Mouse (Mus musculus) myocyte (in vitro differentiated cells): ENCODE results near the gene Cxcl14. TPM values are rescaled to one million over a fixed set of nuclear protein-coding genes. Genes with fewer than 3 reads are reported as not detected.

Experiments
- H3K27me3 ChIP-seq: one replicate; pipeline ENCODE4 v1.6.1; 2011; ENCODE audit not compliant: control insufficient read depth, insufficient read depth, insufficient read length
- H3K36me3 ChIP-seq: one replicate; pipeline ENCODE4 v1.6.1; 2011; ENCODE audit not compliant: control insufficient read depth, insufficient read depth
- H3K4me2 ChIP-seq: one replicate; pipeline ENCODE4 v1.6.1; 2011; ENCODE audit warnings: low read depth, control low read depth
- H3K4me3 ChIP-seq: one replicate; pipeline ENCODE4 v1.5.1; 2011; ENCODE audit warnings: mild to moderate bottlenecking, control low read depth, moderate library complexity
- H3K79me2 ChIP-seq: one replicate; pipeline ENCODE4 v1.6.1; 2011; ENCODE audit not compliant: control insufficient read depth, insufficient read depth
- H3ac ChIP-seq: one replicate; pipeline ENCODE4 v1.6.1; 2011; ENCODE audit not compliant: control insufficient read depth, insufficient read length
- CEBPB ChIP-seq: IDR thresholded peaks from 2 replicates; pipeline ENCODE4 v1.6.1; 2011; ENCODE audit warnings: mild to moderate bottlenecking, moderate library complexity; ENCODE audit not compliant: poor library complexity, insufficient read depth, severe bottlenecking
- E2F4 ChIP-seq: IDR thresholded peaks from one replicate; pipeline ENCODE4 v1.6.1; 2011; ENCODE audit warnings: mild to moderate bottlenecking, control low read depth, moderate library complexity; ENCODE audit not compliant: insufficient read depth
- MAX ChIP-seq: IDR thresholded peaks from one replicate; pipeline ENCODE4 v1.6.1; 2011; ENCODE audit warnings: low read depth, mild to moderate bottlenecking, control low read depth
- MYOD1 ChIP-seq, 3 experiments: IDR thresholded peaks; one replicate each; pipeline ENCODE4 v1.6.1; 2011; ENCODE audit warnings: control low read depth in 2 of 3, low read depth in 2 of 3, mild to moderate bottlenecking in 2 of 3, moderate library complexity in 1 of 3; ENCODE audit not compliant: insufficient read length in 2 of 3, control insufficient read depth in 1 of 3
- MYOG ChIP-seq, 3 experiments: IDR thresholded peaks; one replicate each; pipeline ENCODE4 v1.6.1; 2011; ENCODE audit warnings: control low read depth in 2 of 3, low read depth in 2 of 3, mild to moderate bottlenecking in 2 of 3; ENCODE audit not compliant: insufficient read length in 2 of 3, control insufficient read depth in 1 of 3, insufficient read depth in 1 of 3
- POLR2A ChIP-seq: IDR thresholded peaks from one replicate; pipeline ENCODE4 v1.6.1; 2011; ENCODE audit warnings: low read depth, mild to moderate bottlenecking, control low read depth, moderate library complexity; ENCODE audit not compliant: insufficient read length
- POLR2AphosphoS2 ChIP-seq: IDR thresholded peaks from one replicate; pipeline ENCODE4 v1.6.1; 2011; ENCODE audit warnings: low read depth, control low read depth; ENCODE audit not compliant: insufficient read length
- REST ChIP-seq: IDR thresholded peaks from one replicate; pipeline ENCODE4 v1.6.1; 2011; ENCODE audit warnings: mild to moderate bottlenecking, control low read depth, moderate library complexity; ENCODE audit not compliant: insufficient read depth, insufficient read length
- SRF ChIP-seq: IDR thresholded peaks from one replicate; pipeline ENCODE4 v1.6.1; 2011; ENCODE audit warnings: low read depth; ENCODE audit not compliant: control insufficient read depth, insufficient read length
- TCF12 ChIP-seq: IDR thresholded peaks from one replicate; pipeline ENCODE4 v1.6.1; 2011; ENCODE audit warnings: mild to moderate bottlenecking, control low read depth; ENCODE audit not compliant: poor library complexity, insufficient read depth, severe bottlenecking
- TCF3 ChIP-seq: IDR thresholded peaks from one replicate; pipeline ENCODE4 v1.6.1; 2011; ENCODE audit warnings: low read depth, control low read depth; ENCODE audit not compliant: insufficient read length
- USF1 ChIP-seq: IDR thresholded peaks from one replicate; pipeline ENCODE4 v1.6.1; 2011; ENCODE audit warnings: low read depth, mild to moderate bottlenecking, control low read depth, moderate library complexity
- polyA plus RNA-seq: library from polyadenylated mRNA; unstranded; fragments of >200 nt; fragmentation: generic; extraction: Trizol; gene quantifications from one replicate; pipeline ENCODE4 v1.2.1, GENCODE M21; 2012; ENCODE audit warnings: missing spikeins

Gene Cxcl14
- polyA plus RNA-seq, 1 experiment, result not detected

- no peaks in the 10 kb centered on the region for H3K36me3 ChIP-seq
- TF ChIP-seq TCF12 (no peak), USF1 (no peak), TCF3 (no peak), MAX (no peak), REST (no peak), SRF (no peak), MYOG (IDR thresholded peaks at IDR 0.05; ENCODE audit: control insufficient read depth in 1 of 3, insufficient read depth in 1 of 3, insufficient read length in 2 of 3, low read depth in 2 of 3) (no peak), POLR2A (no peak), POLR2AphosphoS2 (no peak), E2F4 (no peak), MYOD1 (IDR thresholded peaks at IDR 0.05; ENCODE audit: control insufficient read depth in 1 of 3, insufficient read length in 2 of 3, low read depth in 2 of 3) (no peak), CEBPB (no peak)
- no peak overlapping the region for H3ac ChIP-seq
- no peak overlapping the region for H3K4me2 ChIP-seq
- H3K79me2 ChIP-seq, result no peaks in the 10 kb centered on the region
- H3K4me3 ChIP-seq, result no peak overlapping the region
- peaks cover 39% of the 10 kb centered on the region for H3K27me3 ChIP-seq
These were observed 787 bp downstream of the Cxcl14 start for GRCm38 (mm10) chr13:56295586-56295942.

GRCm38 (mm10) chr13:56294908-56295307, 1.4 kb downstream of the Cxcl14 start:
- TF ChIP-seq CEBPB (no peak), TCF3 (no peak), USF1 (no peak), TCF12 (no peak)
- no peak overlapping the region for H3K4me3 ChIP-seq
- no peaks in the 10 kb centered on the region for H3K36me3 ChIP-seq
- no peak overlapping the region for H3ac ChIP-seq
- no peak overlapping the region for H3K4me2 ChIP-seq
- H3K27me3 ChIP-seq, result peaks cover 39% of the 10 kb centered on the region
- no peaks in the 10 kb centered on the region for H3K79me2 ChIP-seq

GRCm38 (mm10) chr13:56289998-56290397, 6.4 kb downstream of the Cxcl14 start:
- no peaks in the 10 kb centered on the region for H3K36me3 ChIP-seq
- no peak overlapping the region for H3K4me3 ChIP-seq
- no peak for TF ChIP-seq USF1
- H3K79me2 ChIP-seq, result no peaks in the 10 kb centered on the region
- peaks cover 24% of the 10 kb centered on the region for H3K27me3 ChIP-seq
- H3ac ChIP-seq, result no peak overlapping the region
- no peak overlapping the region for H3K4me2 ChIP-seq

- TF ChIP-seq E2F4 (no peak), CEBPB (no peak), POLR2AphosphoS2 (no peak), POLR2A (no peak), SRF (no peak), MAX (no peak), TCF12 (no peak), MYOG (IDR thresholded peaks at IDR 0.05; ENCODE audit: control insufficient read depth in 1 of 3, insufficient read depth in 1 of 3, insufficient read length in 2 of 3, low read depth in 2 of 3) (no peak), REST (no peak), USF1 (no peak), TCF3 (no peak), MYOD1 (IDR thresholded peaks at IDR 0.05; ENCODE audit: control insufficient read depth in 1 of 3, insufficient read length in 2 of 3, low read depth in 2 of 3) (no peak)
- Histone ChIP-seq H3ac (no peak overlapping the region), H3K4me2 (no peak overlapping the region), H3K4me3 (no peak overlapping the region), H3K36me3 (no peaks in the 10 kb centered on the region), H3K27me3 (peaks cover 20% of the 10 kb centered on the region), H3K79me2 (no peaks in the 10 kb centered on the region)
These were observed 7.1 kb downstream of the Cxcl14 start for GRCm38 (mm10) chr13:56289261-56289660.

- H3K4me3 ChIP-seq, result no peak overlapping the region
- no peaks in the 10 kb centered on the region for H3K79me2 ChIP-seq
- H3K4me2 ChIP-seq, result no peak overlapping the region
- no peaks in the 10 kb centered on the region for H3K36me3 ChIP-seq
- TF ChIP-seq MYOG (IDR thresholded peaks at IDR 0.05; ENCODE audit: control insufficient read depth in 1 of 3, insufficient read depth in 1 of 3, insufficient read length in 2 of 3, low read depth in 2 of 3) (no peak), MYOD1 (IDR thresholded peaks at IDR 0.05; ENCODE audit: control insufficient read depth in 1 of 3, insufficient read length in 2 of 3, low read depth in 2 of 3) (no peak), USF1 (no peak), SRF (no peak), CEBPB (no peak), TCF12 (no peak), MAX (no peak), TCF3 (no peak), E2F4 (no peak), REST (no peak), POLR2A (no peak)
- H3ac ChIP-seq, result no peak overlapping the region
- peaks cover 23% of the 10 kb centered on the region for H3K27me3 ChIP-seq
These were observed 7.8 kb downstream of the Cxcl14 start for GRCm38 (mm10) chr13:56288601-56289000.
